Mouse (Mus musculus) intestine, embryonic 15.5 days (tissue): Measurements from ENCODE around the gene Sfxn3. TPM values are rescaled to one million over a fixed set of nuclear protein-coding genes. Genes with fewer than 3 reads are reported as not detected.

Experiments used
- ATAC-seq: fragments of 200-750 bp; cut with Nextera tagmentation; 2 replicates; pipeline ENCODE4 v1.8.0; 2017; ENCODE audit warnings: moderate TSS enrichment, moderate library complexity
- H3K27ac ChIP-seq: fragments of 300-500 bp; sonication (generic); 2 replicates; pipeline ENCODE4 v1.5.1; 2015; ENCODE audit warnings: mild to moderate bottlenecking, inconsistent platforms
- H3K27me3 ChIP-seq: fragments of 300-500 bp; sonication (generic); replicated peaks from 2 replicates; pipeline ENCODE4 v1.6.1; 2015; ENCODE audit warnings: inconsistent platforms
- H3K36me3 ChIP-seq: fragments of 300-500 bp; sonication (generic); 2 replicates; pipeline ENCODE4 v1.6.1; 2015; ENCODE audit warnings: inconsistent platforms
- H3K4me1 ChIP-seq: fragments of 300-500 bp; sonication (generic); replicated peaks from 2 replicates; pipeline ENCODE4 v1.6.1; 2015; ENCODE audit warnings: inconsistent platforms
- H3K4me2 ChIP-seq: fragments of 300-500 bp; sonication (generic); replicated peaks from 2 replicates; pipeline ENCODE4 v1.6.1; 2015; ENCODE audit warnings: mild to moderate bottlenecking, inconsistent platforms
- H3K4me3 ChIP-seq: fragments of 300-500 bp; sonication (generic); replicated peaks from 2 replicates; pipeline ENCODE4 v1.5.1; 2015; ENCODE audit warnings: inconsistent platforms
- H3K9ac ChIP-seq: fragments of 300-500 bp; sonication (generic); 2 replicates; pipeline ENCODE4 v1.6.1; 2015; ENCODE audit warnings: inconsistent platforms
- H3K9me3 ChIP-seq: fragments of 300-500 bp; sonication (generic); 2 replicates; pipeline ENCODE4 v1.6.1; 2016; ENCODE audit warnings: inconsistent platforms
- WGBS: fragments of 180-500 bp; shearing (Covaris S2); methylation state at CpG from one replicate; pipeline ENCODE4 v1.1.7; 2015; 5-methylcytosine and 5-hydroxymethylcytosine counted together
- polyA plus RNA-seq: library from polyadenylated mRNA; unstranded; fragments of >200 nt; fragmentation: Nextera tagmentation; extraction: Ambion mirVana; gene quantifications from 2 replicates; pipeline ENCODE4 v1.2.1, GENCODE M21; 2015

Gene Sfxn3
- polyA plus RNA-seq, 1 experiment from 2014 or later = 19.4 TPM

GRCm38 (mm10) chr19:45081279-45081678 lies 34.0 kb downstream of the Sfxn3 start:
- H3K9ac ChIP-seq = no peak overlapping the region
- H3K4me2 ChIP-seq = peak overlapping the region; percentile 73
- WGBS = 4% methylated on average over 5 of the region's 5 CpGs
- peaks cover 85% of the 10 kb centered on the region for H3K27me3 ChIP-seq
- no peak overlapping the region for H3K27ac ChIP-seq
- no peaks in the 10 kb centered on the region for H3K36me3 ChIP-seq
- ATAC-seq = no peak
- peaks cover 28% of the 10 kb centered on the region for H3K4me1 ChIP-seq
- no peaks in the 10 kb centered on the region for H3K9me3 ChIP-seq
- no peak overlapping the region for H3K4me3 ChIP-seq

- no peaks in the 10 kb centered on the region for H3K36me3 ChIP-seq
- no peaks in the 10 kb centered on the region for H3K9me3 ChIP-seq
- 19% methylated on average over 11 of the region's 11 CpGs for WGBS
- no peak overlapping the region for H3K9ac ChIP-seq
- no peak for ATAC-seq
- peaks cover 21% of the 10 kb centered on the region for H3K4me1 ChIP-seq
- no peak overlapping the region for H3K27ac ChIP-seq
- peaks cover 85% of the 10 kb centered on the region for H3K27me3 ChIP-seq
- H3K4me2 ChIP-seq = no peak overlapping the region
- H3K4me3 ChIP-seq = no peak overlapping the region
These were observed 34.7 kb downstream of the Sfxn3 start for GRCm38 (mm10) chr19:45081841-45082550.

GRCm38 (mm10) chr19:45097868-45098267 lies 50.6 kb downstream of the Sfxn3 start:
- no peak for ATAC-seq
- peaks cover 5% of the 10 kb centered on the region; the same call in 1 of the 2 replicates for H3K27me3 ChIP-seq
- H3K36me3 ChIP-seq = no peaks in the 10 kb centered on the region
- no peak overlapping the region for H3K9ac ChIP-seq
- H3K4me2 ChIP-seq = no peak overlapping the region
- H3K4me3 ChIP-seq = no peak overlapping the region
- no peaks in the 10 kb centered on the region for H3K4me1 ChIP-seq
- no peaks in the 10 kb centered on the region for H3K9me3 ChIP-seq
- H3K27ac ChIP-seq = no peak overlapping the region
- WGBS = 15% methylated on average over 11 of the region's 11 CpGs

- Histone ChIP-seq H3K27ac (no peak overlapping the region), H3K4me3 (no peak overlapping the region), H3K4me2 (no peak overlapping the region), H3K27me3 (peaks cover 30% of the 10 kb centered on the region), H3K9me3 (no peaks in the 10 kb centered on the region), H3K36me3 (no peaks in the 10 kb centered on the region), H3K9ac (no peak overlapping the region), H3K4me1 (no peaks in the 10 kb centered on the region)
- WGBS = 71% methylated on average over 8 of the region's 8 CpGs
- ATAC-seq = no peak
These were observed 53.4 kb downstream of the Sfxn3 start for GRCm38 (mm10) chr19:45100486-45101270.

GRCm38 (mm10) chr19:45105591-45105990 lies 58.3 kb downstream of the Sfxn3 start:
- ATAC-seq = no peak
- no peaks in the 10 kb centered on the region for H3K9me3 ChIP-seq
- no peak overlapping the region for H3K4me3 ChIP-seq
- no peaks in the 10 kb centered on the region for H3K36me3 ChIP-seq
- no peak overlapping the region for H3K4me2 ChIP-seq
- no peak overlapping the region for H3K27ac ChIP-seq
- H3K27me3 ChIP-seq = peaks cover 31% of the 10 kb centered on the region
- no peak overlapping the region for H3K9ac ChIP-seq
- no peaks in the 10 kb centered on the region for H3K4me1 ChIP-seq
- WGBS = 24% methylated on average over 1 of the region's 1 CpGs

Other genes with a start within 250 kb of the Sfxn3 start
- gene Slf2, start 116.4 kb upstream of the Sfxn3 start, polyA plus RNA-seq = 31.9 and 33.9 TPM in 2 replicates
- gene Sema4g, start 58.4 kb upstream of the Sfxn3 start, polyA plus RNA-seq = 13.7 and 16.2 TPM in 2 replicates
- gene Twnk, start 41.8 kb upstream of the Sfxn3 start, polyA plus RNA-seq = 20.5 and 22.5 TPM in 2 replicates
- 73.8 and 76.7 TPM in 2 replicates for gene Mrpl43, start 41.1 kb upstream of the Sfxn3 start, polyA plus RNA-seq
- 56.9 and 63.2 TPM in 2 replicates for gene Lzts2, start 33.1 kb upstream of the Sfxn3 start, polyA plus RNA-seq
- gene Pdzd7, start 1.8 kb upstream of the Sfxn3 start, polyA plus RNA-seq = 0.40 and 0.43 TPM in 2 replicates
- 1.5 and 1.8 TPM in 2 replicates for gene Kazald1, start 27.7 kb downstream of the Sfxn3 start, polyA plus RNA-seq
- gene Tlx1, start 103.2 kb downstream of the Sfxn3 start, polyA plus RNA-seq = 0.11 and 0.14 TPM in 2 replicates
- gene Lbx1, start 188.3 kb downstream of the Sfxn3 start, polyA plus RNA-seq = 0.08 TPM in 1 of 2 replicates, not detected in the other